Mouse (Mus musculus) embryonic facial prominence, embryonic 12.5 days (tissue): Measurements from ENCODE around the gene Ess2. TPM values are rescaled to one million over a fixed set of nuclear protein-coding genes. Genes with fewer than 3 reads are reported as not detected.
A peak's percentile ranks its signal among the peaks of the same experiment; 100 is the strongest.

Experiments
- ATAC-seq: fragments of 200-750 bp; cut with Nextera tagmentation; 2 replicates; pipeline ENCODE4 v1.8.0; 2017; ENCODE audit not compliant: insufficient number of reproducible peaks, insufficient read depth, low FRiP score, low TSS enrichment
- H3K27ac ChIP-seq: fragments of 300-500 bp; sonication (generic); 2 replicates; pipeline ENCODE4 v1.5.1; 2016; ENCODE audit warnings: mild to moderate bottlenecking
- H3K27me3 ChIP-seq: fragments of 300-500 bp; sonication (generic); 2 replicates; pipeline ENCODE4 v1.6.1; 2016; ENCODE audit warnings: mild to moderate bottlenecking, moderate library complexity
- H3K36me3 ChIP-seq: fragments of 300-500 bp; sonication (generic); 2 replicates; pipeline ENCODE4 v1.6.1; 2016; ENCODE audit warnings: mild to moderate bottlenecking
- H3K4me1 ChIP-seq: fragments of 300-500 bp; sonication (generic); 2 replicates; pipeline ENCODE4 v1.6.1; 2016
- H3K4me2 ChIP-seq: fragments of 300-500 bp; sonication (generic); replicated peaks from 2 replicates; pipeline ENCODE4 v1.6.1; 2016; ENCODE audit warnings: mild to moderate bottlenecking, moderate library complexity
- H3K4me3 ChIP-seq: fragments of 300-500 bp; sonication (generic); 2 replicates; pipeline ENCODE4 v1.5.1; 2016; ENCODE audit warnings: mild to moderate bottlenecking
- H3K9ac ChIP-seq: fragments of 300-500 bp; sonication (generic); 2 replicates; pipeline ENCODE4 v1.6.1; 2016; ENCODE audit warnings: mild to moderate bottlenecking, moderate library complexity
- H3K9me3 ChIP-seq: fragments of 300-500 bp; sonication (generic); 2 replicates; pipeline ENCODE4 v1.6.1; 2016; ENCODE audit warnings: mild to moderate bottlenecking, moderate library complexity
- WGBS: fragments of 180-500 bp; shearing (Covaris S2); methylation state at CpG from one replicate; pipeline ENCODE4 v1.1.7; 2016; 5-methylcytosine and 5-hydroxymethylcytosine counted together
- polyA plus RNA-seq: library from polyadenylated mRNA; unstranded; fragments of >200 nt; fragmentation: Nextera tagmentation; extraction: Ambion mirVana; gene quantifications from 2 replicates; pipeline ENCODE4 v1.2.1, GENCODE M21; 2016

Gene Ess2
- polyA plus RNA-seq, 1 experiment from 2014 or later: 50.7 TPM

DNA sequence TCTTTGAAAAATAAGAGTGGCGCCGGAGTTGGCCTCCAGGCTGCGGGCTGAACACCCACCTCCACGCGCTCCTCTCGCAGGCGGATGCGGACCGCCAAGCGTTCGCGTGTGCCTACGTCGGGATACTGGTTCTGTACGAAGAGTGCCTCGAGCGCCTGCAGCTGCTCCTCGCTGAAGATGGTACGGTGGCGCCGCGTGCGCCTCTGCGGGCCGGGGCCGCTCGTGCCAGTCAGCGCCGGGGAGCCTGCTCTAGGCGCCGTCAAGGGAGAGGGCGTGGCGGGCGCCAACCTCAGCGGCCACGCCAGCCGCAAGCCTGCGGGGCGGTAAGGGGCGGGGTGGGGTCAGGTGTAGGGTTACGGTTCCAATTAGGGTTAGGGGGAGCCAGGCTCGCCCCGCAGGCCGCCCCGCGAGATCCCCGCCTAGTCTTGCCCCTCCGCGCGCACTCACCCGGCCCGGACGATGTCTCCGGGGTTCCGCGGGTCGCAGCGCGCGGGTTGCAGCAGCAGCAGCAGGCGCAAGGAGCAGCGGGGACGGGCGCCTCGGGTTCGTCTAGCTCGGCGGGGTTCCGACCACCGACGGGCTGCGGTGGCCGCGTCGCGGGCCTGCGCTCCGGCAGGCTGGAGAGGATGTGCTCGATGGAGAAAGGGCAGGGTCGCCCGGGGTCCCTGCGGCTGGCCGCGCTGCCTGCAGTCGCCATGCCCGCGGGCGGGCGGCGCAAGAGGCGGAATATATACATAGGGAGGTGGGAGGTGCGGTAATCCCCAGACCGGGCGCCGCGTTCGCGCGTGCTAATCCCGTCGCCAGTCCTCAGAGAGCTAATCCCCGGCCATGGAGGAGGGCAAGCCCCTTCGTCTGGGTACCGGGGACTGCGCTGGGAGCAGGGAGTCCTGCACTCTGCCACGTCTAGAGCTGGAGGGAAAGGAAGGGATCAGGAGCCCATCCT lies 3.4 kb upstream of the Ess2 start, which contains the start of gene Gsc2:
Gsc2 (minus strand) TSS at position 753 of the 943 bp plus-strand sequence.
- H3K27me3 ChIP-seq: peaks cover 65% of the 10 kb centered on the region
- no peaks in the 10 kb centered on the region for H3K9me3 ChIP-seq
- no peak within 1 kb of the TSS for H3K27ac ChIP-seq
- peak within 1 kb of the TSS; percentile 37 for H3K4me3 ChIP-seq
- H3K4me2 ChIP-seq: peak within 1 kb of the TSS; percentile 67
- H3K36me3 ChIP-seq: no peaks in the 10 kb centered on the region
- 0 out of 2 replicates have a peak, but pooled peaks have one; percentile 31 for ATAC-seq
- peaks cover 18% of the 10 kb centered on the region for H3K4me1 ChIP-seq
- H3K9ac ChIP-seq: peak within 1 kb of the TSS; percentile 38
- WGBS: under 1% methylated on average over 99 of the region's 106 CpGs

DNA sequence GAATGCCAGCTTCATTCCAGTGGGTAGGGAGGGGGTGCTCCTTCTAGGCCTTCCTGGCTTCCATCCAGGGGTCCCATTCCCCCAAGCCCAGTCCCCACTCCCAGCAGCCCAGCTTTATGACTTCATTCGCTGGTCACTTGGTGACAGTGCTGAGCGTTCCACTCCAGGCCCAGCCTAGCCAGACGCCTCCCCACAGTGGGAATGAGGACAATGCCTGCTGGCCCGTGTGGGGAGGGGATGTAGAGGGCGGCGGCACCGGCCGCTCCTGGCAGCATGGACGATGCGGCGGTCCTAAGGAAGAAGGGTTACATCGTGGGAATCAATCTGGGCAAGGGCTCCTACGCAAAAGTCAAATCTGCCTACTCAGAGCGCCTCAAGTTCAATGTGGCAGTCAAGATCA lies 12.7 kb downstream of the Ess2 start, which contains the start of the genes Dgcr2 and Tssk2:
Dgcr2 (minus strand) TSS at position 101 of the 400 bp plus-strand sequence.
Tssk2 (plus strand) TSS at position 176 of the 400 bp plus-strand sequence.
- Histone ChIP-seq H3K9me3 (no peaks in the 10 kb centered on the region), H3K27ac (no peak within 1 kb of the TSS), H3K36me3 (peaks cover 53% of the 10 kb centered on the region), H3K4me2 (no peak within 1 kb of the TSS), H3K4me1 (no peaks in the 10 kb centered on the region), H3K27me3 (no peaks in the 10 kb centered on the region), H3K4me3 (no peak within 1 kb of the TSS), H3K9ac (no peak within 1 kb of the TSS)
- no peak for ATAC-seq
- 93% methylated on average over 14 of the region's 14 CpGs for WGBS

DNA sequence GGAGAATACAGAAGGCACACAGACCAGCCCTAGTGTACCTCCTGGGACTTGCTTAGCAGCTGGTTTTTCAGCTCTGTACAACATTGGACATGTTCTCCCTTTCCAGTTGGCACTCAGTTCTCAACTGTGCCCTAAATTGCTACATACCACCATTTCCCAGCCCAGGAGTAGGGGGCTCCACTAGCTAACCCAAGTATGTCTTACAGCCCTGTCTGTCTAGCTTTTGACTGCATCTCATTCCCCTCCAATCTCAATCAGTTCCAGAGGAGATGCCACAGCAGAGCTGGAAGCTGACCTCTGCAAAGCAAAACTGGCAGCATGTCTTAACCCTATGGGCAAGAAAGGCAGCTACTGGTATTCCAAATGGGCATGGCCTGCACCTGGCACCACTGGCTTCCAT lies 15.1 kb downstream of the Ess2 start:
- Histone ChIP-seq H3K4me3 (no peak overlapping the region), H3K4me2 (no peak overlapping the region)
- ATAC-seq: no peak

DNA sequence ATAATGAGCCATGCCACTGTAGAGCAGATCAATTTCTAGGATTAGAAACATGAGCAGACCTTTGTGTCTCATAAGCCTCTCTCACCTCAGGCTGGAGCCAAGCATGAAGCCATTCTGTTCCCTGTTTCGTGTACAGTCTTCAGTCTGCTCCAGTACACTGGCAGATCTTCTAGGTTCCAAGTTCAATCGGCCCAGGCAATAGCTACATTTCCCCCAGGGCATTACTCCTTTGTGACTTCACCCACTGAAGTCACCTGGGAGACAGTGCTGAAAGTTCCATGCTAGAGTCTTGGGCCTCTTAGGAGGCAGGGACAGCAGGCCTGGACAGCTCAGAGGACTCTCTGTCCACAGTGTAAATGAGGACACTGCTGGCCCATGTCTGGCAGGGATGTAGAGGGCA lies 17.2 kb downstream of the Ess2 start, which contains the start of gene Tssk1:
Tssk1 (plus strand) TSS at position 301 of the 400 bp plus-strand sequence.
- ATAC-seq: no peak
- Histone ChIP-seq H3K36me3 (peaks cover 8% of the 10 kb centered on the region), H3K4me1 (peaks cover 19% of the 10 kb centered on the region), H3K9ac (no peak within 1 kb of the TSS), H3K9me3 (no peaks in the 10 kb centered on the region), H3K4me3 (no peak within 1 kb of the TSS), H3K27me3 (no peaks in the 10 kb centered on the region), H3K27ac (no peak within 1 kb of the TSS), H3K4me2 (no peak within 1 kb of the TSS)
- WGBS: 73% methylated on average over 2 of the region's 2 CpGs

More for the DNA sequence above, 15.1 kb downstream of the Ess2 start:
- Histone ChIP-seq H3K27ac (no peak overlapping the region), H3K27me3 (no peaks in the 10 kb centered on the region), H3K4me1 (0 out of 2 replicates have a peak, but pooled peaks cover 8% of the 10 kb centered on the region), H3K9me3 (no peaks in the 10 kb centered on the region), H3K9ac (no peak overlapping the region), H3K36me3 (peaks cover 29% of the 10 kb centered on the region)

DNA sequence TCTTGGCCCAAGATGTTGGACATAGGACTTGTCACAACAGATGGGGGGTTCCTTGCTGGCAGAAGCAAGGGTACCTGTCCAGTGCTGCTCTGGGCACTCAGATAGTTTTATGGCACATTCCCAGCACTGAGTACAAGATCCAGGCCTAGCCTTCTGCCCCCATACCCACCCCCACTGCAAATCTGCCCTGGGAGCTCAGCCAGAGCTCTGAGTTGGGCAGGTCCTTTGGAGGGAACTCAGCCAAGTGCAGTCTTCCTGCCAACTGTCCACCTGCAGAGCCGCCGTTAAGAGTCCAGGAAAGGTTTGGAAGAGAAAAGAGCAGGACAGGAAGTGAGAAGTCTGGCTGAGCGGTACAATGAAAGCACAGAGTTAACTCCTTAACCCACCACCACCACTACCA lies 18.5 kb downstream of the Ess2 start:
- 81% methylated on average over 3 of the region's 3 CpGs for WGBS
- H3K4me2 ChIP-seq: no peak overlapping the region
- H3K27ac ChIP-seq: no peak overlapping the region

DNA sequence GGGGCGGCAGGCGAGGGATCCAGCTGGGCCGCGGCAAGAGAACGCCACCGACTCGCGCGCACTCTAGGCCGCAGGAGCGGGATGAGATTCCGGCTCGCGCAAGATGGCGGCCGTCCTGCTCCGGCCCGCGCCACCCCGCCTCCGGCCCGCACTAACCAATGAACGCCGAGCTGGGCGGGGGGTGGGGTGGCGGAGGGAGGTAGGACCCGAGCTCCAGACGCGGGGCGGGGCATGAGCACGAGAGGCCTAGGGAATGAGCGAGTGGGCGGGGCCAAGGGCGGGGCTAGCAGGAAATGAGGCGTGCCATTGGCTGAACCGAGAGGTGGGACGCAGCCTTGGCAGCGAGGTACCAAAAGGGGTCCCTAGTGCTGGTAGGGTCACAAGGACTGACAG lies 19.6 kb downstream of the Ess2 start, which contains the start of gene Gm20518:
Gm20518 (minus strand) TSS at position 105 of the 393 bp plus-strand sequence.
- Histone ChIP-seq H3K27ac (peak within 1 kb of the TSS; percentile 95), H3K4me3 (peak within 1 kb of the TSS; percentile 97), H3K4me1 (peaks cover 19% of the 10 kb centered on the region), H3K36me3 (no peaks in the 10 kb centered on the region), H3K27me3 (no peaks in the 10 kb centered on the region), H3K9ac (peak within 1 kb of the TSS; percentile 98), H3K4me2 (peak within 1 kb of the TSS; percentile 85), H3K9me3 (no peaks in the 10 kb centered on the region)
- under 1% methylated on average over 37 of the region's 38 CpGs for WGBS
- ATAC-seq: peak; percentile 96

More for the DNA sequence above, 18.5 kb downstream of the Ess2 start:
- ATAC-seq: no peak
- no peaks in the 10 kb centered on the region for H3K36me3 ChIP-seq
- no peaks in the 10 kb centered on the region for H3K9me3 ChIP-seq
- no peak overlapping the region for H3K9ac ChIP-seq
- H3K4me1 ChIP-seq: peaks cover 19% of the 10 kb centered on the region
- no peak overlapping the region for H3K4me3 ChIP-seq
- H3K27me3 ChIP-seq: no peaks in the 10 kb centered on the region

DNA sequence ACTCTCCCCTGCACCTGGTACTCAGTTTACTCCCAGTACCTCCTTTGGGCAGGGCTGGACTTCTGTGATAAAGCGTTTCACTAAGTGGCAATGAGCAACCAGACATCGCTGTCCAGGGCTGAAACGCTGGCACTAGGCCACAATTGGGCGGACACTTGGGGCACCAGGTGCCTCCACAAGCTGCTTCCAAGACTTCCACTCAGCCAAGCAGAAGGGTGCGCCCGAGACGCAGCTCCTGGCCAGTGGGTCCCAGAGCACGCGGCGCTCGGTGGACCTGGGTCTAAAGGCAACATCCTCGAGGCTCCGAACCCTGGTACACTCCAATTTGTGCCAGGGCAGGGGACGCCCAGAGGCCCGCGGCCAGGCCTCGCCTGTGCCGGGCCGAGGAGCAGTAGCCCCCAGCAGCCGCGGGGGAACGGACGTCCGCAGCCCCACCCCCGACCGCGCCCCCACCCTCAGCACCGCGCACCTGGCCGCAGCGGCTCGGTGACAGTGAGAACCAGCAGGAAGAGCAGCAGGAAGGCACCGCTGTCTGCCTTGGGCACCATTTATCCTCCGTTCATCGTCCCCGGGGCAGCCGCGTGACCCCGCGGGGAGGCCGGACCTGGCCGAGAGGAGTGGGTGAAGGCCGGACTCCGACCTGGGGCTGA lies 20.1 kb downstream of the Ess2 start:
- no peaks in the 10 kb centered on the region for H3K36me3 ChIP-seq
- H3K4me1 ChIP-seq: peaks cover 19% of the 10 kb centered on the region
- no peaks in the 10 kb centered on the region for H3K9me3 ChIP-seq
- H3K4me3 ChIP-seq: peak overlapping the region; percentile 97
- no peaks in the 10 kb centered on the region for H3K27me3 ChIP-seq
- H3K9ac ChIP-seq: peak overlapping the region; percentile 98
- WGBS: under 1% methylated on average over 44 of the region's 44 CpGs
- H3K27ac ChIP-seq: peak overlapping the region; percentile 95
- peak overlapping the region; percentile 85 for H3K4me2 ChIP-seq
- peak; percentile 59 for ATAC-seq

DNA sequence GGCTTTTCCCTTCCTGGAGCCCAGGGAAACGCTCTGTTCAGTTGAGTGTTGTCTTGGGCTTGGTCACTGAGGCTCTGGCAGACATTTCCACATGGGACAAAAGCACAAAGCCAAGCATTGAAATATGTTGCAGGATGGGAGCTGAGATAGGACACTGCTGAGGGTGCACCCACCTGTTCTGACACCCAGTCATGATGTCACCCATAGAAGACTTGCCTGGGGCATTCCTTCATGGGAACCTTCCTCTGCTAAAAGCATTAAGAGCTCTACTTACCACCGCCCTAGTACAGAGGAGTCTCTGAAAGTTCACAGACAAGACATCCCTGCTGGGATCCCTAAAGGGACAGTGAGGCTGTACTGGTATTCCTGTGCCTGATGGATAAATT lies 20.8 kb downstream of the Ess2 start:
- no peak for ATAC-seq
- Histone ChIP-seq H3K4me1 (peaks cover 19% of the 10 kb centered on the region), H3K36me3 (no peaks in the 10 kb centered on the region), H3K9me3 (no peaks in the 10 kb centered on the region), H3K9ac (peak overlapping the region; percentile 98), H3K4me3 (peak overlapping the region; percentile 97), H3K27ac (no peak overlapping the region), H3K4me2 (peak overlapping the region; percentile 85), H3K27me3 (no peaks in the 10 kb centered on the region)
- 47% methylated on average over 2 of the region's 2 CpGs for WGBS

DNA sequence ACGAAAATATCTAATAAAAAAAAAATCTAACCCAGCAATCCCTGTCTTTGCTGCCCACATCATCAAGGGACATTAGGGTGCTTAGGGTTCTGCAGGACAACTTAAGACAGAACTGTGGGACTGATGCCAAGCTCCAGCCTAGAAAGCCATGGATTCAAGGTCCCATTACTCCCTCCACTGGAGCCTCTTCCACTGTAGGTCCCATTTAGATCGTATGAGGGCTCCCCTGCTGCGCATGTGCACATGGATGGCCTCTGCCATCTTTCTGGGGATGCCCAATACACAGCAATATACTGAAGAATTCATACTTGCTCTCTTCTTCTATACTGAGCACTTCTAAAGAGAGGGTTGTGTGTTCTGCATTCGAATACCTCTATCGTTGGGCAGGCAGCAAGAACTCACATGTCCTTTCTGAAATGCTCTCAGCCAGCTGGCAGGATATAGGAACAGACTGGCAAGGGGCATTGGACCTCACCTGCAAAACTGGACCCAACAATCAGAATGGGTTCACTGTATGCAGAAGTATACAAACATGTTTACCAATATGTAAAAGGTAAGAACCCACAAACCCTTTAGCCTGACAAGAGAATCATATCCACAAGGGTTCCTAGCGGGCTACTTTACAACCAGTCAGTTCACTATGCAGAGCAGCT lies 21.3 kb downstream of the Ess2 start:
- no peaks in the 10 kb centered on the region; the same call in 1 of the 2 replicates for H3K36me3 ChIP-seq
- 84% methylated on average over 6 of the region's 6 CpGs for WGBS
- peak overlapping the region; percentile 98; the same call in 1 of the 2 replicates for H3K9ac ChIP-seq
- no peak for ATAC-seq
- H3K27me3 ChIP-seq: no peaks in the 10 kb centered on the region
- peaks cover 19% of the 10 kb centered on the region for H3K4me1 ChIP-seq
- no peaks in the 10 kb centered on the region for H3K9me3 ChIP-seq
- no peak overlapping the region for H3K27ac ChIP-seq
- H3K4me3 ChIP-seq: peak overlapping the region; percentile 97
- peak overlapping the region; percentile 85 for H3K4me2 ChIP-seq

DNA sequence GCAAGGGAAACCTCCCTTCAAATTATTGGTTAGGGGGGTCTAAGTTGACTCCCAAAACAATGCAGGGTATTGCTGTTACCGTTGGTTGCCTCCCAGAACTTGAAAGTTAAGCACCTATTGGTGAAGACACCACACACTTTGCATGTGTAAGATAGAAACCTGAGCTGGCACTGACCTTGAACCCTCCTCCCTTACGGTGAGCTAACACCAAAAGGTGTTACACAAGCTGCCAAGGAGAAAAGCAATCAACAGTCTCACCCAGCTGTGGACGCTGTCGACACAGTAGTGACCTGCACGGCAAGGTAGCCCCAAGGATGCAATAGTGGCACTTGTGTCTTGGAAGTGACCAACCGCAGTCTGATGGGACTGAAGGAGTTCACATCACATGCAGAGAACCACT lies 27.0 kb downstream of the Ess2 start:
- peaks cover 12% of the 10 kb centered on the region for H3K36me3 ChIP-seq
- H3K9me3 ChIP-seq: no peaks in the 10 kb centered on the region
- H3K4me3 ChIP-seq: no peak overlapping the region
- no peaks in the 10 kb centered on the region for H3K4me1 ChIP-seq
- WGBS: 86% methylated on average over 6 of the region's 6 CpGs
- H3K27ac ChIP-seq: no peak overlapping the region
- no peaks in the 10 kb centered on the region for H3K27me3 ChIP-seq
- no peak overlapping the region for H3K4me2 ChIP-seq
- ATAC-seq: no peak
- no peak overlapping the region for H3K9ac ChIP-seq

DNA sequence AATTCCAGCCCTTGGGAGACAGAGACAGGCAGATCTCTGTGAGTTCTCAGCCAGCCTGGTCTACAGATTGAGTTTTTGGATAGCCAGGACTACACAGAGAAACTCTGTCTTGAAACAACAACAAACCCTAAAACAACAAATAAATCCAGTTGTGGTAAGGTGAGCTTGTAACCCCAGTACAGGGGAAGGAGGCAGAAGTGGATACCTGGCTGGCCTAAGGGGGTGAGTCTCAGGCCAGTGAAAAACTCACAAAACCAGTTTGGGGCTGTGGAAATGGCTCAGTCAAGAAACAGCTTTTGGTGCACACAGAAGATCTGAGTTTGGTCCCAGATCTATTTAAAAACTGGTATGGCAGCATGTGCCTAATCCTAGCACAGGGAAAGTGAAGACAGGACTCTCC lies 29.0 kb downstream of the Ess2 start:
- Histone ChIP-seq H3K36me3 (peaks cover 12% of the 10 kb centered on the region), H3K4me2 (no peak overlapping the region), H3K9me3 (no peaks in the 10 kb centered on the region), H3K4me3 (no peak overlapping the region), H3K27me3 (no peaks in the 10 kb centered on the region), H3K4me1 (no peaks in the 10 kb centered on the region), H3K27ac (no peak overlapping the region), H3K9ac (no peak overlapping the region)
- ATAC-seq: no peak
